Mouse (Mus musculus) kidney, adult 2 months (tissue): ENCODE measurements around the gene Ecd.

Experiments used
- CTCF ChIP-seq: fragments of 200-500 bp; conservative IDR thresholded peaks from 2 replicates; pipeline ENCODE4 v1.5.1; 2011; ENCODE audit warnings: low read depth, mild to moderate bottlenecking, control low read depth, low read length, moderate library complexity, mixed read lengths; ENCODE audit not compliant: insufficient read depth, insufficient read length
- POLR2A ChIP-seq: fragments of 200-500 bp; IDR thresholded peaks from one replicate; pipeline ENCODE4 v1.6.1; 2011; ENCODE audit warnings: low read depth, low read length, control low read depth

DNA sequence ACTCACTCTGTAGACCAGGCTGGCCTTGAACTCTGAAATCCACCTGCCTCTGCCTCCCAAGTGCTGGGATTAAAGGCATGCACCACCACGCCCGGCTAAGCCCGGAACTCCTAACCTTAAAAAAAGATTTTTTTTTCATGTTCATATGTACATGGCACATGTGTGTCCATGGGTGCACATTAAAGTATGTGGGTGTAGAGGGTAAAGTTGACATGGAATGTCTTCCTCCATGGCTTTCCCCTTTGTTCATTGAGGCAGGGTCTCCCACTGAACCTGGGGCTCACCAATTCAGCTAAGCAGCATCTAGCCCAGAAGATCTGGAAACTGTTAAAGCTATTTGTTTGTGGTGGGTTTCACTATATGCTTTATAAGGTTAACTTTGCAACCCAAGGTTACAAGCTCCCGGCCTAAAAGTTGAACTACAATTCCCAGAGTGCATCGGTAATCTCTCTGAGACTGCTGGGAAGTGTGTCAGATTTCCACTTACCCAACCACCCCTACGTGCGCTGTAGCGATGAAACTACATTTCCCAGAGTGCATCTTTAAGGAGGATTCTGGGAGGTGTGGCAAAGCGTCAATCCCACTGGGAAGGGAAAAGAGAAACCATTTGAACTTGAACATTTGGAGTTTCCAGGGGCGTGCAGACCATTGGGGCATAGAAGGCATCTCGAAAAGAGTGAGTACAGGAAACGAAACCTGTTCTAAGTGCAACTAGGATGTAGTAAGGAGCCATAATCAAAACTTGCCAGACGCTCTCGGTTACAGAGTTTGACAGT, 53.6 kb downstream of the Ecd start, which contains the start of gene Nudt13:
- TF ChIP-seq POLR2A (no peak), CTCF (no peak)
